Mouse (Mus musculus): ENCODE data around the gene Zfp472.

Zfp472 gene

GRCm38 (mm10) chr17:32965623-32966290 is at the start of gene Zfp472:
TSS of gene Zfp472 (plus strand) at chr17:32965814.
- peak; percentile 94 for DNase-seq (ENCODE audit: extremely low spot score)

- no peak for DNase-seq (ENCODE audit: extremely low spot score)
Measured at GRCm38 (mm10) chr17:32916075-32916474, 49.5 kb upstream of the Zfp472 start.

GRCm38 (mm10) chr17:32917131-32917530 is 48.5 kb upstream of the Zfp472 start, which contains the start of gene Cyp4f14:
TSS of gene Cyp4f14 (minus strand) at chr17:32917342.
- no peak for DNase-seq (ENCODE audit: extremely low spot score)

GRCm38 (mm10) chr17:32919123-32919522 is 46.5 kb upstream of the Zfp472 start:
- no peak for DNase-seq (ENCODE audit: extremely low spot score)

- DNase-seq (ENCODE audit: extremely low spot score) = no peak
Measured at GRCm38 (mm10) chr17:32923681-32924080, 41.9 kb upstream of the Zfp472 start.

GRCm38 (mm10) chr17:32924658-32925312 is 40.8 kb upstream of the Zfp472 start:
- peak; percentile 82 for DNase-seq (ENCODE audit: extremely low spot score)

- DNase-seq (ENCODE audit: extremely low spot score) = no peak
Measured at GRCm38 (mm10) chr17:32927803-32928202, 37.8 kb upstream of the Zfp472 start.

- DNase-seq (ENCODE audit: extremely low spot score) = no peak
Measured at GRCm38 (mm10) chr17:32939831-32940230, 25.8 kb upstream of the Zfp472 start.

GRCm38 (mm10) chr17:32943661-32944060 is 22.0 kb upstream of the Zfp472 start:
- DNase-seq (ENCODE audit: extremely low spot score) = no peak

GRCm38 (mm10) chr17:32944402-32945035 is 21.1 kb upstream of the Zfp472 start:
- no peak for DNase-seq (ENCODE audit: extremely low spot score)

GRCm38 (mm10) chr17:32946716-32947115 is 18.9 kb upstream of the Zfp472 start:
- DNase-seq (ENCODE audit: extremely low spot score) = no peak

- DNase-seq (ENCODE audit: extremely low spot score) = peak; percentile 37
Measured at GRCm38 (mm10) chr17:32947215-32947914, 18.2 kb upstream of the Zfp472 start, which contains the start of gene Cyp4f13. TSS of gene Cyp4f13 (minus strand) at chr17:32947402.

- no peak for DNase-seq (ENCODE audit: extremely low spot score)
Measured at GRCm38 (mm10) chr17:32950136-32950535, 15.5 kb upstream of the Zfp472 start.

- no peak for DNase-seq (ENCODE audit: extremely low spot score)
Measured at GRCm38 (mm10) chr17:32951006-32951405, 14.6 kb upstream of the Zfp472 start.

GRCm38 (mm10) chr17:32951441-32951840 is 14.2 kb upstream of the Zfp472 start:
- peak; percentile 43 for DNase-seq (ENCODE audit: extremely low spot score)

- no peak for DNase-seq (ENCODE audit: extremely low spot score)
Measured at GRCm38 (mm10) chr17:32965253-32965622, 376 bp upstream of the Zfp472 start.

GRCm38 (mm10) chr17:32981361-32981760 is 15.7 kb downstream of the Zfp472 start:
- no peak for DNase-seq (ENCODE audit: extremely low spot score)

GRCm38 (mm10) chr17:32986301-32986700 is 20.7 kb downstream of the Zfp472 start:
- no peak for DNase-seq (ENCODE audit: extremely low spot score)

GRCm38 (mm10) chr17:32991965-32992698 is 26.5 kb downstream of the Zfp472 start:
- DNase-seq (ENCODE audit: extremely low spot score) = no peak

GRCm38 (mm10) chr17:32992699-32993474 is 27.3 kb downstream of the Zfp472 start, which contains the start of gene Zfp952:
TSS of gene Zfp952 (plus strand) at chr17:32993129.
- peak; percentile 85 for DNase-seq (ENCODE audit: extremely low spot score)

GRCm38 (mm10) chr17:32998492-32998891 is 32.9 kb downstream of the Zfp472 start:
- no peak for DNase-seq (ENCODE audit: extremely low spot score)

Measured in embryo, embryonic 9.5 days (tissue).